Mouse (Mus musculus): ENCODE results near the gene Sox30. TPM values are rescaled to one million over a fixed set of nuclear protein-coding genes. Genes with fewer than 3 reads are reported as not detected.

Gene Sox30
- polyA plus RNA-seq, 1 experiment, result not detected

DNA sequence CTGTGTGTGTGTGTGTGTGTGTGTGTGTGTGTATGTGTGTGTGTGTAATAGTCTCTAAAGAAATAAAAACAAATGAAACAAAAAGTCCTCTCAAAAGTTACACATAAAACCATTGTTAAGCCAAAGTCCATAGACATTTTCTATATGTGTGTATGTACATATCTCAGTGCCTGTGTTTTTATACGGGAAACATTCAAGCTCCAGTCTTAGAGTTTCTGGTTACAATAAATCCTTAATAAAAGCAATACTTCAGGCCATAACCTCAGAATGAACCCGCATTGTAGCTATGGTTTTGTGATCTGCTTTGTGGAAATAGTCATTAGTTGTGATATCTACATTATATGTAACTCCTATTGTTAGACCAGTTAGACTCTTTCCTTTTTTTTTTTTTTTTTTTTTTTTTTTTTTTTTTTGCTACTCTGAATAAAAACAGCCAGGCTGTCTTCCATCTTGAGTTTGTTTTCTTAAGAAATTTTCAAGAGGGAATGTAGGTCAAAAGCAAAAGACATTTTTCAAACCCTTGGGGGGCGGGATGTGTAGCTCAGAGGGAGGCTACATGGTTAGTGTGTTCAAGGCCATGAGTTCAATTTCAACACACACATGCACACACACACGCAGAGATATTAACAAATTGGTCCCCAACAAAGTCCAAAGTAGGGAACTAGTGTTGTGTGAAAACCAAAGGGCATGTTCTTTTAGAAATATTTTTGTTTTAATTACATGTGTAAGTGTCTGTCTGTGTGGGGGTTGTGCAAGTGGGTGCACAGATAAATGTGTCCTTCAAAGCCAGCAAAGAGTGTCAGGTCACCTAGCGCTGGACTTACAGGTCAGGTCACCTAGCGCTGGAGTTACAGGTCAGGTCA lies 48.1 kb downstream of the Sox30 start:
- TF ChIP-seq POLR2AphosphoS2 (IDR thresholded peaks at IDR 0.05; ENCODE audit: insufficient read length, low read depth), result no peak
- TF ChIP-seq TCF3 (IDR thresholded peaks at IDR 0.05; ENCODE audit: insufficient read length, low read depth), result no peak
- no peak for TF ChIP-seq SRF (IDR thresholded peaks at IDR 0.05; ENCODE audit: control insufficient read depth, insufficient read length, low read depth)
- TF ChIP-seq MAX (IDR thresholded peaks at IDR 0.05; ENCODE audit: low read depth), result no peak
- TF ChIP-seq POLR2A (IDR thresholded peaks at IDR 0.05; ENCODE audit: insufficient read length, low read depth), result no peak
- no peak for TF ChIP-seq USF1 (IDR thresholded peaks at IDR 0.05; ENCODE audit: low read depth)
- no peak for TF ChIP-seq MYOD1 (IDR thresholded peaks at IDR 0.05; ENCODE audit: control insufficient read depth in 1 of 3, insufficient read length in 2 of 3, low read depth in 2 of 3)
- no peak for TF ChIP-seq MYOG (IDR thresholded peaks at IDR 0.05; ENCODE audit: control insufficient read depth in 1 of 3, insufficient read depth in 1 of 3, insufficient read length in 2 of 3, low read depth in 2 of 3)
- no peak for TF ChIP-seq CEBPB (IDR thresholded peaks at IDR 0.05; ENCODE audit: insufficient read depth, poor library complexity, severe bottlenecking)
- TF ChIP-seq REST (IDR thresholded peaks at IDR 0.05; ENCODE audit: insufficient read depth, insufficient read length), result no peak
- no peak for TF ChIP-seq E2F4 (IDR thresholded peaks at IDR 0.05; ENCODE audit: insufficient read depth)
- no peak for TF ChIP-seq TCF12 (IDR thresholded peaks at IDR 0.05; ENCODE audit: insufficient read depth, poor library complexity, severe bottlenecking)
- Histone ChIP-seq H3K4me2 (ENCODE audit: low read depth) (no peak overlapping the region), H3K79me2 (ENCODE audit: control insufficient read depth, insufficient read depth) (no peaks in the 10 kb centered on the region), H3K27me3 (ENCODE audit: control insufficient read depth, insufficient read depth, insufficient read length) (no peaks in the 10 kb centered on the region), H3K4me3 (no peak overlapping the region), H3K36me3 (ENCODE audit: control insufficient read depth, insufficient read depth) (no peaks in the 10 kb centered on the region), H3ac (ENCODE audit: control insufficient read depth, insufficient read length) (no peak overlapping the region)

DNA sequence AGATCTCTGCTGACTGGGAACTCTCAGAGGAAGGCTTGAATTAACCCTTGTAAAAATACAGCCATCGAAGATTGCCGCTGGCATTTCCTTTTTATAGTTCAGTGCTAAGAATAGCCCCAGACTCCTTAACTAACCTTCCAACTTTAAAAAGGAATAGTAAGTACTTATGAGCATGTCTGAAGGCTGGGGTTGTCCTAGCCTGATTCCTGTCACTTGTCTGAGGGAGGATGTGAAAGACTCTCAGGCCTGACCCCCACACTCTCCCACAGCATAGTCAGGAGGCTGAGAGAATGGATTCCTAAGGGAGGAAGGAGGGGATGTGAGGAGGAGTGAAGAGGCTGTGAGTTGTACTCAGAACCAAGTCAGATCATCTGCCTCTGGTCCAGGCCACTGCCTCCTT lies 49.4 kb downstream of the Sox30 start:
- H3K27me3 ChIP-seq (ENCODE audit: control insufficient read depth, insufficient read depth, insufficient read length), result no peaks in the 10 kb centered on the region
- no peaks in the 10 kb centered on the region for H3K79me2 ChIP-seq (ENCODE audit: control insufficient read depth, insufficient read depth)
- peak overlapping the region; percentile 12 for H3K4me2 ChIP-seq (ENCODE audit: low read depth)
- TF ChIP-seq E2F4 (IDR thresholded peaks at IDR 0.05; ENCODE audit: insufficient read depth) (no peak), TCF12 (IDR thresholded peaks at IDR 0.05; ENCODE audit: insufficient read depth, poor library complexity, severe bottlenecking) (no peak), REST (IDR thresholded peaks at IDR 0.05; ENCODE audit: insufficient read depth, insufficient read length) (no peak), POLR2A (IDR thresholded peaks at IDR 0.05; ENCODE audit: insufficient read length, low read depth) (no peak), TCF3 (IDR thresholded peaks at IDR 0.05; ENCODE audit: insufficient read length, low read depth) (no peak), MAX (IDR thresholded peaks at IDR 0.05; ENCODE audit: low read depth) (no peak)
- no peaks in the 10 kb centered on the region for H3K36me3 ChIP-seq (ENCODE audit: control insufficient read depth, insufficient read depth)
- no peak overlapping the region for H3K4me3 ChIP-seq
- H3ac ChIP-seq (ENCODE audit: control insufficient read depth, insufficient read length), result no peak overlapping the region

DNA sequence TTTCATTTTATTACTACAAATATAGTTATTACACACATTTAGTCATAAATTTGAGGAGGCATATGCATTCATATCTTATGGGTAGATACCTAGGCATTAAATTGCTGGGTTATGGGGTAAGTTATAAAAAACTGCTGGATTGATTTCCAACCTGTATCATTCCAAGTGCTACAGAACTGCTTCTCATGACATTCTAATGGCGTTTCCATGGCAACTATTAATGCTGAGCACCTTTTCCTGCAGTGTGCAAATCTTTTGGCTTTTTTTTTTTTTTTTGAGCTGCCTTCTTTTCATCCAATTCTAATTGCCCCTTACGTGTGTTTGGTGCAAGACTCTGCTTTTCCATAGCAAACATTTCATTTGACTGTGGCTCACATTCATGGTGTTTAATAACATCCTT lies 49.9 kb downstream of the Sox30 start:
- no peaks in the 10 kb centered on the region for H3K79me2 ChIP-seq (ENCODE audit: control insufficient read depth, insufficient read depth)
- no peak overlapping the region for H3K4me2 ChIP-seq (ENCODE audit: low read depth)
- H3K27me3 ChIP-seq (ENCODE audit: control insufficient read depth, insufficient read depth, insufficient read length), result no peaks in the 10 kb centered on the region
- H3K36me3 ChIP-seq (ENCODE audit: control insufficient read depth, insufficient read depth), result no peaks in the 10 kb centered on the region
- H3K4me3 ChIP-seq, result no peak overlapping the region
- no peak for TF ChIP-seq USF1 (IDR thresholded peaks at IDR 0.05; ENCODE audit: low read depth)
- no peak for TF ChIP-seq MYOG (IDR thresholded peaks at IDR 0.05; ENCODE audit: control insufficient read depth in 1 of 3, insufficient read depth in 1 of 3, insufficient read length in 2 of 3, low read depth in 2 of 3)
- H3ac ChIP-seq (ENCODE audit: control insufficient read depth, insufficient read length), result no peak overlapping the region

DNA sequence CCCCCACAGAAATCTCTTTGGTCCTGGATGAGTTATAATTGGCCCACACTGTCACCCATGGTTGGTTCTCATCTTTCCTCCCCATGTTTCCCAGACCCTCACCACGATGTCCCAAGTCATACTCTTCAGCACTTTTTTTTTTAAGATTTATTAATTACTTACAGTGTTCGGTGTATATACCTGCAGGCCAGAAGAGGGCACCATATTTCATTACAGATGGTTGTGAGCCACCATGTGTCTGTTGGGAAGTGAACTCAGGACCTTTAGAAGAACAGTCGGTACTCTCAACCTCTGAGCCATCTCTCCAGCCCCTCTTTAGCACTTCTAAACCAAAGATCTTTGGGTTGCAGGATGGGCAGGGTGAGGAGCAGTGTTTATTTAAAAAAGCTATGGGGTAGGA lies 51.4 kb downstream of the Sox30 start:
- H3ac ChIP-seq (ENCODE audit: control insufficient read depth, insufficient read length), result no peak overlapping the region
- H3K79me2 ChIP-seq (ENCODE audit: control insufficient read depth, insufficient read depth), result no peaks in the 10 kb centered on the region
- H3K4me3 ChIP-seq, result no peak overlapping the region
- H3K4me2 ChIP-seq (ENCODE audit: low read depth), result no peak overlapping the region
- no peaks in the 10 kb centered on the region for H3K27me3 ChIP-seq (ENCODE audit: control insufficient read depth, insufficient read depth, insufficient read length)
- H3K36me3 ChIP-seq (ENCODE audit: control insufficient read depth, insufficient read depth), result no peaks in the 10 kb centered on the region
- TF ChIP-seq MYOD1 (IDR thresholded peaks at IDR 0.05; ENCODE audit: control insufficient read depth in 1 of 3, insufficient read length in 2 of 3, low read depth in 2 of 3), result no peak
- TF ChIP-seq CEBPB (IDR thresholded peaks at IDR 0.05; ENCODE audit: insufficient read depth, poor library complexity, severe bottlenecking), result no peak
- TF ChIP-seq POLR2AphosphoS2 (IDR thresholded peaks at IDR 0.05; ENCODE audit: insufficient read length, low read depth), result no peak
- TF ChIP-seq REST (IDR thresholded peaks at IDR 0.05; ENCODE audit: insufficient read depth, insufficient read length), result no peak
- TF ChIP-seq USF1 (IDR thresholded peaks at IDR 0.05; ENCODE audit: low read depth), result no peak
- TF ChIP-seq SRF (IDR thresholded peaks at IDR 0.05; ENCODE audit: control insufficient read depth, insufficient read length, low read depth), result no peak

DNA sequence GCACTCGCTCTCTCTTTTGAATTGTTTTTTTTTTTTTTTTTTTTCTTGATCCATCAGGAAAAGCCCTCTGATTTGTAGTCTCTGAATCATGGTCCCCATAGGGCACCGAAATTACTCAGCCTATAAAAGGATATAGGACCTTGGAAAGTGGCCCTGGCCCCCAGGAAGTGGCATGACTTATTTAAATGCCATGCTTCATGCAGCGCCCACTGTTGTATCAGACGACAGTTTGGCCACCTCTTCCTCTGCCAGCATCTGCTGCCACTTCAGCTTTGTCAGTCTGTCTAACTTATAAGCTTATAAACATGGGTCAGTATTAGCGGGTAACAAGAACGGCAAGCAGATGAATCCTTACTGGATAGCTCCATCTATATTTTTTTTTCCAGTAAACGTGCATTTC lies 52.8 kb downstream of the Sox30 start:
- H3K79me2 ChIP-seq (ENCODE audit: control insufficient read depth, insufficient read depth), result no peaks in the 10 kb centered on the region
- no peak overlapping the region for H3K4me3 ChIP-seq
- no peaks in the 10 kb centered on the region for H3K27me3 ChIP-seq (ENCODE audit: control insufficient read depth, insufficient read depth, insufficient read length)
- H3ac ChIP-seq (ENCODE audit: control insufficient read depth, insufficient read length), result no peak overlapping the region
- no peaks in the 10 kb centered on the region for H3K36me3 ChIP-seq (ENCODE audit: control insufficient read depth, insufficient read depth)
- TF ChIP-seq CEBPB (IDR thresholded peaks at IDR 0.05; ENCODE audit: insufficient read depth, poor library complexity, severe bottlenecking) (no peak), SRF (IDR thresholded peaks at IDR 0.05; ENCODE audit: control insufficient read depth, insufficient read length, low read depth) (no peak), TCF12 (IDR thresholded peaks at IDR 0.05; ENCODE audit: insufficient read depth, poor library complexity, severe bottlenecking) (no peak), MYOD1 (IDR thresholded peaks at IDR 0.05; ENCODE audit: control insufficient read depth in 1 of 3, insufficient read length in 2 of 3, low read depth in 2 of 3) (no peak), MYOG (IDR thresholded peaks at IDR 0.05; ENCODE audit: control insufficient read depth in 1 of 3, insufficient read depth in 1 of 3, insufficient read length in 2 of 3, low read depth in 2 of 3) (no peak), TCF3 (IDR thresholded peaks at IDR 0.05; ENCODE audit: insufficient read length, low read depth) (no peak), POLR2A (IDR thresholded peaks at IDR 0.05; ENCODE audit: insufficient read length, low read depth) (no peak), POLR2AphosphoS2 (IDR thresholded peaks at IDR 0.05; ENCODE audit: insufficient read length, low read depth) (no peak), MAX (IDR thresholded peaks at IDR 0.05; ENCODE audit: low read depth) (no peak), E2F4 (IDR thresholded peaks at IDR 0.05; ENCODE audit: insufficient read depth) (no peak), USF1 (IDR thresholded peaks at IDR 0.05; ENCODE audit: low read depth) (no peak), REST (IDR thresholded peaks at IDR 0.05; ENCODE audit: insufficient read depth, insufficient read length) (no peak)
- H3K4me2 ChIP-seq (ENCODE audit: low read depth), result peak overlapping the region; percentile 42

Data from myocyte (in vitro differentiated cells).